Mouse (Mus musculus) macrophage (primary cell): Measurements from ENCODE around the gene Edaradd. TPM values are rescaled to one million over a fixed set of nuclear protein-coding genes. Genes with fewer than 3 reads are reported as not detected.

Experiments
- H3K27ac ChIP-seq: fragments of 350-480 bp; formaldehyde crosslinking; 2 replicates; pipeline ENCODE4 v1.9.0; 2021
- H3K36me3 ChIP-seq: fragments of 350-480 bp; formaldehyde crosslinking; 2 replicates; pipeline ENCODE4 v1.9.0; 2021; ENCODE audit errors: inconsistent target
- H3K4me3 ChIP-seq: fragments of 350-480 bp; formaldehyde crosslinking; 2 replicates; pipeline ENCODE4 v1.9.0; 2021; ENCODE audit errors: inconsistent target
- H3K79me2 ChIP-seq: fragments of 350-480 bp; formaldehyde crosslinking; 2 replicates; pipeline ENCODE4 v1.9.0; 2021; ENCODE audit errors: inconsistent target
- WGBS: methylation state at CpG from one replicate; pipeline ENCODE4 v1.1.7; 2026; ENCODE audit warnings: inconsistent platforms; ENCODE audit not compliant: missing documents; 5-methylcytosine and 5-hydroxymethylcytosine counted together
- polyA plus RNA-seq: library from polyadenylated mRNA; stranded (reverse); fragments of 250-400 nt; gene quantifications from 3 replicates; pipeline ENCODE4 v1.2.4, GENCODE M21; 2018; ENCODE audit warnings: inconsistent platforms

Edaradd gene
- polyA plus RNA-seq, 1 experiment from 2014 or later = 0.06 TPM

DNA sequence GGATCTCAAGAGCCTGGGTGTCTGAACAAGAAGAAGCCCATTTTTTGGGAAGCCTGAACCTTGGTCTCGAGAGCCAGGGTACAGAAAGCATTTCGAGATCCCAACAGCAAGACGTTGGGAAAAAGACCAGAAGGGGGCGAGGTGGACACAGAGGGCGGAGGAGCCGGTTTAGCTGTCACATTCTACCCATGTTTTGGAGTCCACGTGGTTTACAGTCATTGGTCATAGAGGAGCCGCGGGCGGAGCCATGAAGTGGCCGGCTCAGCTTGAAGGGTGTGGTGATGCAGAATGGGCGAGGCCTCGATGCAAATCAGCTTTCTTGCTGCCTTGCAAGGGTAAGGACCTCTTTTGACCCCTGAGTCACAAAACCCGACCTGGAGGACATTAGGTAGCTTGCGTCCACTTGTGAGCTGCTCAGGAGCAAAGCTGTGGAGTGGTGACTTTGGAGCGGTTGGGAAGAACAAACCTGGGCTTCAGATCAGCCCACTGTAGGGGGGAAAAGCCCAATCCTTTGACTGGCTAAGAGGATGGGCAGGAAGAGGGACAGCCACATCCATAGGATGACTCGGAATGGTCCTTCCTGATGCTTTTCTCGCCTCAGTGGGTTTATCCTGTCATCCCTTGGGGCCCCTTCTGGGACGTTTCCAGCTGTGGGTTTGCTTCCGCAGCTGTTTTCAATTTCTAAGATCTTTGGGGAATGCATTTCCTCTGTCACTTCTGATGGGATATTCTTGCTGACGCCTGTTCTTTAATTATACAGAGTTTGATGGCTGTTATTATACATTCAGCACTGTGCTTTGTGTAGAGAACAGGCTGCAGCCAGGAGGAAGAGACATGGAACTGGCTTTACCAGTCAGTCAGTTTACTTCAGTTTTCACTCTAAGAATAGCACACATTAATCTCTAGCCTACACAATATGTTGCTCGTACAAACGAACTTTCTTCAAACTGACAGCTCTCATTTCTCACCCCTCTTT, 22.1 kb upstream of the Edaradd start:
- no peak overlapping the region for H3K4me3 ChIP-seq
- H3K36me3 ChIP-seq = no peaks in the 10 kb centered on the region
- no peaks in the 10 kb centered on the region for H3K79me2 ChIP-seq
- WGBS = 11% methylated on average over 22 of the region's 23 CpGs
- no peak overlapping the region for H3K27ac ChIP-seq

GRCm38 (mm10) chr13:12540119-12540518, 19.9 kb upstream of the Edaradd start:
- Histone ChIP-seq H3K79me2 (no peaks in the 10 kb centered on the region), H3K36me3 (no peaks in the 10 kb centered on the region), H3K27ac (no peak overlapping the region), H3K4me3 (no peak overlapping the region)
- 54% methylated on average over 13 of the region's 13 CpGs for WGBS

DNA sequence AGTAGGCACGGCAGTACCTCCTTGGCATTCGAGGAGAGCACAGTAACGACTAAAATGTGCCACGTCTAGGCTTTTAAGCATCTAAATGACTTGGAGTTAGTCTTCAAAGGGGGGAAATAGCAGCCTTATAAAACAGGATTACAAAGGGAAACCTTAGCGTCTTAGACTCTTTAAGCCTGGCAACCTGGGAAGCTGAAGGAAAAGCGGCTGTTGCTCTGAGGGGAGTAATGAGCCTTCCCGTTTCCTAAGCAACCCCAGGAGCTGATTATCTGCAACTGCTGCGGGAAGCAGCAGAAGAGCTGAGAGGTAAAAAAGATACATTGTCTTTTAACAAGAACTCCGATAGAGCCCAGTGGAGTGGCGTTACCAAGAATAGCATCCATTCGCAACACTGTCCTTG, 19.5 kb upstream of the Edaradd start:
- no peak overlapping the region for H3K27ac ChIP-seq
- H3K79me2 ChIP-seq = no peaks in the 10 kb centered on the region
- H3K36me3 ChIP-seq = no peaks in the 10 kb centered on the region
- H3K4me3 ChIP-seq = no peak overlapping the region
- WGBS = 70% methylated on average over 11 of the region's 11 CpGs

- 42% methylated on average over 6 of the region's 6 CpGs for WGBS
- Histone ChIP-seq H3K36me3 (no peaks in the 10 kb centered on the region), H3K79me2 (no peaks in the 10 kb centered on the region), H3K27ac (no peak overlapping the region), H3K4me3 (no peak overlapping the region)
These were observed 17.7 kb upstream of the Edaradd start for GRCm38 (mm10) chr13:12537971-12538370.

DNA sequence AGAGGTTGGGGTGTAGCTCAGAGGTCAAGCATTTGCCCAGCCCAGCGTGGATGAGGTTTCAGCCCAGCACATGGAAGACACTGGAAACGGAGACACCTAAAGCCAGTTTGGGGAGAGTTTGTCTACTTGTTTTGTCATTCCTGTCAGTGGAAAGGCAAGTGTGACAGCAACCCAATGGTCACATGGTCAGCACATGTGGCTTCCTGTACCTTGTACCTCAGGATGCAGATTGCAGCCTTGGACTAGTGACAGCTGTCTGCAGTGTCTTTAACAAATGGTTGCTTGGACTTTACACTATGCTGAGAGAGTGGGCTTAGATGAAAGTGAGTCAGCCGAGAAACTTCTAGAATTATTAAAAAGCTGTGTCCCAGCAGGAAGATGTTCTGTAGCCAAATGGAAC, 14.4 kb upstream of the Edaradd start:
- H3K4me3 ChIP-seq = no peak overlapping the region
- no peaks in the 10 kb centered on the region for H3K79me2 ChIP-seq
- WGBS = 67% methylated on average over 3 of the region's 3 CpGs
- H3K27ac ChIP-seq = no peak overlapping the region
- no peaks in the 10 kb centered on the region for H3K36me3 ChIP-seq

DNA sequence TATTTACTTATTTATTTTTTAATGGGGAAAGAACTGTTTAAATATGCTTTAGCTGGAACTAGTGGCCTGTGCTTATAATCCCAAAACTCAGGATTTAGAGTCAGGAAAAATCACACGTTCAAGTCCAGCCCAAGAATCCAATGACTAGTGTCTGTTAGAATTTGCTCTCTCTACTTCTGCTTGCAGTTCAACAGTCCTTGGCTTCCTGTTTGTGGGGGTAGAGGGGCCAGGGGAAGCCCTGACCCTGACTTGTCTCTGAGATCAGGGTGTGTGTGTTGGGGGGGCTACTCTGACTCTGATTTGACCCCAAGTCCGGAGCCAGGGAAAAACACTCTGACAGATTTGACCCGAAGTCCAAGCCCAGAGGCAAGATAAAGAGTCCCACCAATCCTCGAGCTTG, 5.4 kb upstream of the Edaradd start:
- no peak overlapping the region for H3K4me3 ChIP-seq

GRCm38 (mm10) chr13:12522346-12522745, 2.1 kb upstream of the Edaradd start:
- Histone ChIP-seq H3K4me3 (no peak overlapping the region), H3K27ac (no peak overlapping the region), H3K36me3 (no peaks in the 10 kb centered on the region), H3K79me2 (no peaks in the 10 kb centered on the region)

More for the DNA sequence above, 5.4 kb upstream of the Edaradd start:
- 72% methylated on average over 4 of the region's 4 CpGs for WGBS
- no peaks in the 10 kb centered on the region for H3K79me2 ChIP-seq
- no peaks in the 10 kb centered on the region for H3K36me3 ChIP-seq
- H3K27ac ChIP-seq = no peak overlapping the region

GRCm38 (mm10) chr13:12519371-12519770, 867 bp downstream of the Edaradd start:
- Histone ChIP-seq H3K27ac (no peak overlapping the region), H3K79me2 (no peaks in the 10 kb centered on the region), H3K4me3 (peak overlapping the region; percentile 54), H3K36me3 (no peaks in the 10 kb centered on the region)
- 17% methylated on average over 14 of the region's 18 CpGs for WGBS

DNA sequence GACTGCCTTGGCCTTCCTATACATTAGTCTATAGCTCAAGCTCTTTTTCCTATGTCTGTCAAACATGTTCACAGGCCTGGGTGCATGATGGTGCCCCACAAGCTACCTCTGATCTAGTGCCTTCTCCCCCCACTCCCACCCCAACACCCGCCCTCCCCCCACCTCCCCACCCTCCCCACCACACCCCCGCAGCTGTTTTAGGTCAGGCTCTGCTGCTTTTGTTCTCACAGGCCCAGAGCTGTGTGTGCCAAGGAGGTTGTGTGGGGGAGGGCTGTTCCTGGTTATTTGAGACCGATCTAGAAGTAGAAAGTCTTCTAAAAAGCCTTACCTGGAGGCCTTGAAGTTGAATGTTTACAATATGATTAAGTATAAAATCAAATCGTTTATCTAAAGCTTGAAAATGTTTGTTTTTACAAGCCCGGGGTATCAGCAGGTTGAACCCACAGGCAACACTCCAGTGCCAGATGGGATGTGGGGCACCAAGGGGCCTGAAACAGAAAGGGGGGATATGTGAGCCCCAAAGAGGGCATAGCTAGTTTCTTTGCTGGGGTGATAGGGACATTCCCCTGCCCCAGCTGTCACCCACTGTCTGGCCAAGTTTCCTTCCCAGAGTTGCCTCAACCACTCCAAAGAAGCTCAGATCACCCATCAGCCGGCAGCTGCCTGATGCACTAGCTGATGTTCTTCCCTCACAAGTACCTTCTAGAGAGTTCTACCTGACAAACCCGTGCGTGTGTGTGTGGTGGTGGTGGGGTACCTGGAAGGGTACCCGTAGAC, 8.9 kb downstream of the Edaradd start:
- Histone ChIP-seq H3K4me3 (no peak overlapping the region), H3K79me2 (no peaks in the 10 kb centered on the region), H3K27ac (no peak overlapping the region), H3K36me3 (no peaks in the 10 kb centered on the region)
- 97% methylated on average over 7 of the region's 9 CpGs for WGBS

- Histone ChIP-seq H3K27ac (no peak overlapping the region), H3K79me2 (no peaks in the 10 kb centered on the region), H3K4me3 (no peak overlapping the region), H3K36me3 (no peaks in the 10 kb centered on the region)
- WGBS = 88% methylated on average over 6 of the region's 6 CpGs
These were observed 10.2 kb downstream of the Edaradd start for GRCm38 (mm10) chr13:12510032-12510431.

- no peaks in the 10 kb centered on the region for H3K36me3 ChIP-seq
- no peak overlapping the region for H3K4me3 ChIP-seq
- H3K79me2 ChIP-seq = no peaks in the 10 kb centered on the region
- 42% methylated on average over 6 of the region's 6 CpGs for WGBS
- H3K27ac ChIP-seq = no peak overlapping the region
These were observed 12.8 kb downstream of the Edaradd start for GRCm38 (mm10) chr13:12507426-12507825.

GRCm38 (mm10) chr13:12505359-12505758, 14.9 kb downstream of the Edaradd start:
- WGBS = 89% methylated on average over 3 of the region's 3 CpGs
- no peaks in the 10 kb centered on the region for H3K36me3 ChIP-seq

GRCm38 (mm10) chr13:12503238-12503751, 16.9 kb downstream of the Edaradd start:
- no peak overlapping the region for H3K27ac ChIP-seq
- no peaks in the 10 kb centered on the region for H3K79me2 ChIP-seq
- no peak overlapping the region for H3K4me3 ChIP-seq
- no peaks in the 10 kb centered on the region for H3K36me3 ChIP-seq
- WGBS = 78% methylated on average over 11 of the region's 11 CpGs

More at GRCm38 (mm10) chr13:12505359-12505758, 14.9 kb downstream of the Edaradd start:
- Histone ChIP-seq H3K79me2 (no peaks in the 10 kb centered on the region), H3K27ac (no peak overlapping the region), H3K4me3 (no peak overlapping the region)

DNA sequence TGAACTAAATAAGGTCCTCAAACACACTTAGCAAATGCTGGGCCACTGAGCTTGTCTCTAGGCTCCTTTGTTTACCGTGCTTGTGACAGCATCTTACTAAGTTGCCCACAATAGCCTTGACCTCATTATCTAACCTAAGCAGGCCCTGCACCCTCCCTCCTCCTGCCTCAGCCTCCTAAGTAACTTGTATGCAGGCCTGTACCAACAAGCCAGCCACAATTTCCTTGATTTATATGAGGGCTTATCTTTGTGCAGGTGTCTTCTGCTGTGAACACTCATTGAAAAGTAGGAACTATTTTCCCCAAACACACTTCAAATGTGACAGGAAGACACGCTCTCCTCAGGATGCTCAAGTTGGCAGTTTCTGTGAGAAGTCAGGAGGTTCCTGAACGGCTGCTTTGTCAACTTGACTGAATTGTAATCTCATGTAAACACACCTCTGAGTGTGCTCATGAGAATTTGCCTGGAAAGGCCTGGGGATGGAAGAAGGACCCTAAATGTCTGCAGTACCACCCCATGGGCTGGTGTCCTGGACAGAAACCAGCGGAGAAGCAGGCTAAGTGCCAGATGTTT, 17.5 kb downstream of the Edaradd start:
- Histone ChIP-seq H3K79me2 (no peaks in the 10 kb centered on the region), H3K4me3 (no peak overlapping the region), H3K36me3 (no peaks in the 10 kb centered on the region), H3K27ac (no peak overlapping the region)
- 41% methylated on average over 4 of the region's 4 CpGs for WGBS
